Mouse (Mus musculus): ENCODE measurements around the gene Atxn1.

DNA sequence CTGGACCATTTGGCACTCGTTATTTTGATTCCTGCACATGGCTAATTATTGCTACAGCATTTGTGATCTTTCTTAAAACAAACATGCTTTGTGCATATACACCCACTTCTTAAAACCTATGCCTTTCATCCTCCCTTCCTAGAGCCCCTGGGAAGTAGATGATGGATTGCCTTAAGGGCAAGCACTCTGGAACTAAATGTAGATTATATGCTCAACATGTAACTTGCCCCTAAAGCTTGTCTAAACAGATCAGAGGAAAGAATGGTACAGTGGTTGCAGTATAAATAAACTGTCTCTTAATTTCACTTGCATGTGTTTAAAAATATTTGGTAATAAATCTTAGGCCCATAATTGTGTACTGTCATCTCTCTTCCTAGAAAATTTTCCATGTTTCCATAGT, 370.9 kb downstream of the Atxn1 start:
- TF ChIP-seq CTCF (IDR thresholded peaks at IDR 0.05; ENCODE audit: borderline replicate concordance, insufficient read depth, low read length) (no peak), POLR2A (IDR thresholded peaks at IDR 0.05; ENCODE audit: low read depth, low read length) (no peak)
